Mouse (Mus musculus) gastrocnemius, postnatal 36 days (tissue): ENCODE data around the gene Hcn3. TPM values are rescaled to one million over a fixed set of nuclear protein-coding genes. Genes with fewer than 3 reads are reported as not detected.
A peak's percentile ranks its signal among the peaks of the same experiment; 100 is the strongest.

Source experiments
- DNase-seq, 2 experiments: peaks; one replicate each; pipeline ENCODE4 v3.0.0; 2022
- intact Hi-C: fragments of 180-260 bp; cut with DNase I; formaldehyde crosslinking; loops from one replicate; pipeline ENCODE4 v1.15.1; 2025
- total RNA-seq, 2 experiments: library from RNA; stranded (reverse); gene quantifications; 2 replicates each; pipeline ENCODE4 v1.2.3; 2021

The Hcn3 gene
- total RNA-seq, 2 experiments from 2014 or later: 0.49 to 0.54 TPM

DNA sequence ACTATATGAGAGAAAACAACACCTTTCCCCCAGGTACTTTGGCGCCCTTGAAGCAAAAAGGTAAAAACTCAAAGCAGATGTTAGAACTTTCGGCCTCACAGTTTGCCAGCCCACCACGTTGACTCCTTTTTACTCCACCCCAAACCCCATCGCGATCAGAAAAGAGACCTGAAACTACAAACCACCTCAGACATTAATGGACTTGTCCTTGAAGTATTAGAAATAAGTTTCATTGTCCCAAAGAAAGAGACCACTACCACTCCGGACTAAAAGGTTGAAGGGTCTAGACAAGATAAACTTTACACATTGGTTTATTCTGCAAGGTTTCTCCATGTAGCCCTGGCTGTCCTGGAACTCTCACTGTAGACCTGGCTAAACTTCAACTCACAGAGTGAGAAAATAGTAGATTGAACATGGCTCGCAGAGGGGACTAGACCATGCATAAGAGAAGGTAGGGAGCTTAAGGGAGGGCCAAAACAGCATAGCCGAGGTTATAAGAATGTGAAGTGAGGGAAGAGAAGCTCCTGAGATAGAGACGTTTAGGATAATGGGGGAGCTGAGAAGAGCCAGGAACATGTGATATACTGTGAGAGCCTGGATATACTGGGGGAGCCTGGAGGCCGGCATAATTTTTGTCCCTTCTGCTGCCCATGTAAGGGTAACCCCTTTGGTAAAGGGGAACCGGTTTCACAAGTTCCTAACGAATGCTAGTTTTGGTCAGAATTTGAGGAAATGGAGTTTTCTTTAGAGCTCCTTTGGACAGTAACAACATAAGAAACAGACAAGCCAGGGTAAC lies 57.3 kb downstream of the Hcn3 start:
- intact Hi-C loops: no loop called here
- DNase-seq: no peak

DNA sequence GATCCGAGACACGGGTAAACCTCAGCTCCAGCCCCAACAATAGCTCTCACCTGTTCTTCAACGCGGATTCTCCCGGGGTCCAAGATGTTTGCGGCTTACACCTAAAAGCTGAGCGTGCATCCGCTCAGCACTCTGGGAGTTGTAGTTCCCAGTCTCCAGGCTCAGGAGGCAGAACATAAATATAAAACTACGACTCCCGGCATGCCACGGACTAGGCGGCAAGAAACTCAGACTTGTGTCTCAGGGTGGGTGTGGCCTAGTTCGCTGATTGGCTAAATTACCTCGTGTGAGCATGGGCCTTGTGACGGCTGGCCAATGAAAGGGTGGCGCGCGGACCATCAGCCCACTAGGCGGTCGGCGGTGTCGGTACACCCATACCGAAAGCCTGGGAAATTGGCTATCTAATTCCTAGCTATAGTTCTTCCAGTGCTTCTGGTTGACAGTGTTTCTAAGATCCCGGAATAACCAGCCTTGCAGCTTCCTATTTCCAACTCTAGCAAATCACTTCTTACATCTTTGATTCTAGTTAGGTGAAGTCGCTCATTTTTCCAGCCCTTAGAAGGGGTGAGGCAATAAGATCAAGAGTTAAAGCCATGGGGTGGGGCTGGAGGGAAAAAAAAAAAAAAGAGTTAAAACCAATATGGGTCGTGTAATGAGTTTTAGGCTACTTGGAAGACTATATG lies 58.0 kb downstream of the Hcn3 start, which contains the start of gene Fdps:
Fdps (minus strand) TSS at position 148 of the 683 bp plus-strand sequence.
- peak; percentile 79 to 92 for DNase-seq
- intact Hi-C loops: no loop called here

DNA sequence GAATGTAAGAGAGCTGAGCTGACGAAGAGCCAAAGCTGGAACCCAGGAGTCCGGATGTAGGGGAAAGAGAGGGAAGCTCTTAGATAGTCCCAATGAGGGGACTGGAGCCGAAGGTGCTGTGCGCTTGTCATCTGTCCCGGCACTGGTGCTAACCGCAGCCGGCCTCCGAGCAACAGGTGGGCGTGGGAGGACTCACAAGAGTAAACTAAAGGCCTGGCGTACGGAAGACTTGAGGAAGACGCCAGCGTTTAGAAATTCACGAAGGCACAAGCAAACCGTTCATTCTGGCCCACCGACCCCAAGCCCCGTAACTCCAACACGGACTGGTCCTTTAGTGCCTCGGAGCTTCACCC lies 58.6 kb downstream of the Hcn3 start:
- DNase-seq: no peak
- intact Hi-C loops: no loop called here

DNA sequence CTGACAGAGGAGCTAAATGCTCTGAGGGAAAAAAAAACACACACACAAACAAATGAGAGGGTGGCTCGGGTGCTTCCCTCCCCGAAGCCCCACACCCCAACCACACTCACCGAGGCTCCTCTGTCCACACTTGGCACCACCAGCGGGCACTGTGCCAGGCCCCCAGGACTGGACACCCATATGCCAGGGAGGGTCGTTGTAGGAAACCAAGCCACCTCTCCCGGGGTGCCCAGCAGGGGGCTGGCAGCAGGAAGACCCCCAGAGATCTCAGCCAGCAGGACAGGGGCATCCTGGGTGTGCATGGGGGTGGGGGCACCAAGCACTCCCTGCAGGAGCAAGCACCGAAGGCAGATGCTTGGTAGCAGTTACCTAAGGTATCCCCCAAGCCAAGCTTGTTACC lies 59.2 kb downstream of the Hcn3 start, which contains the start of gene Gm43738:
Gm43738 (minus strand) TSS at position 289 of the 400 bp plus-strand sequence.
- no peak for DNase-seq

More for the DNA sequence above, 59.2 kb downstream of the Hcn3 start, which contains the start of gene Gm43738:
- intact Hi-C loops: no loop called here

Other genes with a start within 250 kb of the Hcn3 start
- gene Msto1, start 246.2 kb downstream of the Hcn3 start, total RNA-seq: 1 to 10 TPM; 7.6 to 7.9 TPM
- gene Ash1l, start 209.6 kb downstream of the Hcn3 start, total RNA-seq: 10 to 100 TPM; 23.2 to 29.5 TPM
- 10 to 100 TPM; 62.4 to 76.1 TPM for gene Dap3, start 209.0 kb downstream of the Hcn3 start, total RNA-seq
- gene Rusc1, start 66.9 kb downstream of the Hcn3 start, total RNA-seq: 10 to 100 TPM; 14.8 to 15.7 TPM
- gene Gm43738, start 59.1 kb downstream of the Hcn3 start, total RNA-seq: not detected
- 10 to 100 TPM; 23.2 to 27.5 TPM for gene Fdps, start 58.2 kb downstream of the Hcn3 start, total RNA-seq
- not detected for gene Pklr, start 24.1 kb downstream of the Hcn3 start, total RNA-seq
- gene Clk2, start 4.6 kb upstream of the Hcn3 start, total RNA-seq: 10 to 100 TPM; 15.0 to 16.5 TPM
- 10 to 100 TPM; 33.8 to 36.0 TPM for gene Scamp3, start 17.3 kb upstream of the Hcn3 start, total RNA-seq
- 10 to 100 TPM; 16.1 to 17.5 TPM for gene Fam189b, start 22.9 kb upstream of the Hcn3 start, total RNA-seq
- 10 to 100 TPM; 18.2 to 18.6 TPM for gene Gba, start 42.7 kb upstream of the Hcn3 start, total RNA-seq
- gene Thbs3, start 55.0 kb upstream of the Hcn3 start, total RNA-seq: 1 to 10 TPM; 6.9 to 8.0 TPM
- 10 to 100 TPM; 40.2 to 41.0 TPM for gene Mtx1, start 66.9 kb upstream of the Hcn3 start, total RNA-seq
- gene Muc1, start 68.9 kb upstream of the Hcn3 start, total RNA-seq: under 1 TPM; 0.20 TPM
- 10 to 100 TPM; 58.3 to 63.3 TPM for gene Krtcap2, start 85.8 kb upstream of the Hcn3 start, total RNA-seq
- gene Trim46, start 86.1 kb upstream of the Hcn3 start, total RNA-seq: under 1 TPM; 0.15 to 0.17 TPM
- gene Dpm3, start 99.2 kb upstream of the Hcn3 start, total RNA-seq: 10 to 100 TPM; 16.6 to 23.2 TPM
- 1 to 10 TPM; 8.3 to 9.1 TPM for gene Slc50a1, start 110.4 kb upstream of the Hcn3 start, total RNA-seq
- gene Efna1, start 120.9 kb upstream of the Hcn3 start, total RNA-seq: 10 to 100 TPM; 10.1 to 11.5 TPM
- gene Efna3, start 162.8 kb upstream of the Hcn3 start, total RNA-seq: not detected
- gene Efna4, start 177.8 kb upstream of the Hcn3 start, total RNA-seq: under 1 TPM in 1 of 2 experiments, not detected in 1; 0.15 TPM
- gene Adam15, start 189.8 kb upstream of the Hcn3 start, total RNA-seq: 10 to 100 TPM; 15.8 to 23.2 TPM
- gene Dcst2, start 201.8 kb upstream of the Hcn3 start, total RNA-seq: not detected
- not detected for gene Dcst1, start 205.1 kb upstream of the Hcn3 start, total RNA-seq
- 10 to 100 TPM; 23.4 to 24.5 TPM for gene Zbtb7b, start 234.6 kb upstream of the Hcn3 start, total RNA-seq
- under 1 TPM in 1 of 2 experiments, not detected in 1; 0.25 TPM for gene Lenep, start 242.6 kb upstream of the Hcn3 start, total RNA-seq